Mouse (Mus musculus) E14TG2a.4 (cell line): Measurements from ENCODE around the gene Dnaic2.

Source experiments
- H3K27me3 ChIP-seq: 2 replicates; pipeline ENCODE4 v1.6.1; 2014; ENCODE audit warnings: low read length, control low read depth; ENCODE audit not compliant: insufficient read depth
- H3K36me3 ChIP-seq: 2 replicates; pipeline ENCODE4 v1.6.1; 2014; ENCODE audit warnings: low read length, control low read depth; ENCODE audit not compliant: insufficient read depth
- H3K4me1 ChIP-seq: replicated peaks from 2 replicates; pipeline ENCODE4 v1.6.1; 2014; ENCODE audit warnings: low read depth, low read length, control low read depth
- H3K4me3 ChIP-seq: replicated peaks from 2 replicates; pipeline ENCODE4 v1.5.1; 2014; ENCODE audit warnings: mild to moderate bottlenecking, low read length
- H3K9me3 ChIP-seq: 2 replicates; pipeline ENCODE4 v1.6.1; 2014; ENCODE audit warnings: low read length, control low read depth
- CTCF ChIP-seq: conservative IDR thresholded peaks from 2 replicates; pipeline ENCODE4 v1.5.1; 2014; ENCODE audit warnings: low read length
- NANOG ChIP-seq: IDR thresholded peaks from 2 replicates; pipeline ENCODE4 v1.6.1; 2014; ENCODE audit warnings: borderline replicate concordance, low read length, mixed read lengths
- POU5F1 ChIP-seq: IDR thresholded peaks from 2 replicates; pipeline ENCODE4 v1.6.1; 2014; ENCODE audit warnings: low read length, borderline replicate concordance

The Dnaic2 gene

GRCm38 (mm10) chr11:114795231-114795746, 68.1 kb downstream of the Dnaic2 start:
- Histone ChIP-seq H3K9me3 (no peaks in the 10 kb centered on the region), H3K4me3 (peak overlapping the region; percentile 49), H3K27me3 (peaks cover 58% of the 10 kb centered on the region), H3K36me3 (no peaks in the 10 kb centered on the region), H3K4me1 (peaks cover 62% of the 10 kb centered on the region)
- no peak for TF ChIP-seq CTCF

GRCm38 (mm10) chr11:114795848-114796322, 68.7 kb downstream of the Dnaic2 start, which contains the start of gene Btbd17:
Gene Btbd17 (minus strand): TSS chr11:114795945.
- Histone ChIP-seq H3K4me1 (peaks cover 56% of the 10 kb centered on the region), H3K27me3 (peaks cover 52% of the 10 kb centered on the region), H3K4me3 (peak within 1 kb of the TSS; percentile 49), H3K9me3 (no peaks in the 10 kb centered on the region), H3K36me3 (no peaks in the 10 kb centered on the region)
- TF ChIP-seq POU5F1 (no peak), NANOG (no peak), CTCF (no peak)

GRCm38 (mm10) chr11:114797176-114797575, 70.0 kb downstream of the Dnaic2 start:
- H3K36me3 ChIP-seq: no peaks in the 10 kb centered on the region
- no peak overlapping the region for H3K4me3 ChIP-seq
- H3K27me3 ChIP-seq: peaks cover 40% of the 10 kb centered on the region
- TF ChIP-seq CTCF: no peak
- TF ChIP-seq NANOG: no peak
- TF ChIP-seq POU5F1: no peak
- H3K4me1 ChIP-seq: peaks cover 50% of the 10 kb centered on the region
- H3K9me3 ChIP-seq: peaks cover 6% of the 10 kb centered on the region

GRCm38 (mm10) chr11:114797981-114798380, 70.8 kb downstream of the Dnaic2 start:
- Histone ChIP-seq H3K27me3 (peaks cover 32% of the 10 kb centered on the region), H3K4me3 (no peak overlapping the region), H3K9me3 (peaks cover 6% of the 10 kb centered on the region), H3K36me3 (no peaks in the 10 kb centered on the region), H3K4me1 (peaks cover 50% of the 10 kb centered on the region)
- TF ChIP-seq POU5F1 (no peak), CTCF (no peak), NANOG (no peak)

- Histone ChIP-seq H3K27me3 (peaks cover 25% of the 10 kb centered on the region), H3K36me3 (no peaks in the 10 kb centered on the region), H3K4me1 (peaks cover 48% of the 10 kb centered on the region), H3K9me3 (peaks cover 6% of the 10 kb centered on the region), H3K4me3 (no peak within 1 kb of the TSS)
- TF ChIP-seq POU5F1: no peak
- TF ChIP-seq NANOG: no peak
These were observed 71.4 kb downstream of the Dnaic2 start, which contains the start of gene Gpr142 for GRCm38 (mm10) chr11:114798624-114799023. Gene Gpr142 (plus strand): TSS chr11:114798924.

- H3K27me3 ChIP-seq: peaks cover 21% of the 10 kb centered on the region
- H3K36me3 ChIP-seq: no peaks in the 10 kb centered on the region
- H3K4me3 ChIP-seq: no peak overlapping the region
- H3K4me1 ChIP-seq: peaks cover 45% of the 10 kb centered on the region
- peaks cover 6% of the 10 kb centered on the region for H3K9me3 ChIP-seq
- TF ChIP-seq POU5F1 (no peak), CTCF (0 out of 2 replicates have a peak, but pooled peaks have one; percentile 2), NANOG (no peak)
These were observed 74.7 kb downstream of the Dnaic2 start for GRCm38 (mm10) chr11:114801906-114802305.

DNA sequence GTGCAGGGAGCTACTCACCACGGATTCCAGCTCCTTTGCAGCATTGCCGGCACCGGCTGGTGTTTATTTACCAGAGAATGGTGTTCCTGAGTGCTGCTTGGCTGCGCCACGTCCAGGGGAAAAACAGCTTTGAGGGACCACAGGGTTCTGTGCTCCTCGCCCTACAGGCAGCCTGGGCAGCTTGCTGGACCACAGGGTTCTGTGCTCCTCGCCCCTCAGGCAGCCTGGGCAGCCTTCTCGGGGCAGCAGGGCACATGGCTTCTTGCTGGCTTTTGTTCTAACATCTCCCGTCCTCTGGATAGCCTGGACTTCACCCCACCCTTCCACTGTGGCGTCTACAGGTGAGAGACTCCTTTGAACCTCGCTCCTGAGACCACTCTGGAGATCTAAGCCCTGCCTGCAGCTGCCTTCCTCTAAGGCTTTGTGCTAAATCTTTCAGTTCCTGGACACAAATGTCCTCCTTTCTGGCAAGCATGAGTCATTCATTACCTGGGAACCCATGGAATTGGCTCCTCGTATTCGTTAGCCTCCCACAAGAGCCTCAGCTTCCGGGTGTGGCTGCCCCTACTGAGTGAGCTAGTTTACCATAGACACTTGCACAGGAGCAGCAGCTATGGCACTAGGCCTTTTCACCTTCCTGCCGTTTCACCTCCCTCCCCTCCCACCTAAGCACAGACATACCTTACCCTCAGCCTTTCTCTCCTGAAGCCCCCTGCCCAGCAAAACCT, 75.5 kb downstream of the Dnaic2 start:
- H3K9me3 ChIP-seq: peaks cover 6% of the 10 kb centered on the region
- TF ChIP-seq CTCF (no peak), NANOG (no peak), POU5F1 (no peak)

DNA sequence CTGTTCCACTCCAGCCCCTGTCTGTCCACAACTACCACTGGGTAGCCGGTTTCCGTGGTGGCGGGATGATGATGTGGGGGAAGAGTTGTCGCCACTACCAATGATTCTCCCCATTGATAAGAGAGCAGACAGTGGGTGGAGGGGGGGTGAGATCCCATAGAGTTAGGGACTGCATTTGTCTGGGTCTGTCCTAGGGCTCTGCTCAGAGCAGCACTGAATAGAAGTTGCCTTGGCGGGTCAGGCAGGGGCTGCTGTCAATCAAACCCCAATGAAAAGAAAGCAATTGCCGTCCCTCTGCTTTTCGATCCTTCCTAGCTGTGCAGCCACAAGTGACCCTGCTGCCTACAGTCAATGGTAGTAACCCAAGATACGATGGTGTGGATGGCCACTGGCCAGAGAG, 76.8 kb downstream of the Dnaic2 start:
- no peak for TF ChIP-seq POU5F1
- TF ChIP-seq CTCF: no peak
- no peak for TF ChIP-seq NANOG
- peaks cover 6% of the 10 kb centered on the region for H3K9me3 ChIP-seq

More for the DNA sequence above, 75.5 kb downstream of the Dnaic2 start:
- Histone ChIP-seq H3K27me3 (peaks cover 14% of the 10 kb centered on the region; the same call in 1 of the 2 replicates), H3K4me3 (no peak overlapping the region), H3K36me3 (no peaks in the 10 kb centered on the region), H3K4me1 (peaks cover 49% of the 10 kb centered on the region)

More for the DNA sequence above, 76.8 kb downstream of the Dnaic2 start:
- H3K36me3 ChIP-seq: no peaks in the 10 kb centered on the region
- peaks cover 61% of the 10 kb centered on the region for H3K4me1 ChIP-seq
- H3K4me3 ChIP-seq: no peak overlapping the region
- peaks cover 3% of the 10 kb centered on the region; the same call in 1 of the 2 replicates for H3K27me3 ChIP-seq
